Mouse (Mus musculus): ENCODE measurements around the gene Nacc2.

GRCm38 (mm10) chr2:26117580-26117979, 5.4 kb downstream of the Nacc2 start:
- TF ChIP-seq CTCF (IDR thresholded peaks at IDR 0.05; ENCODE audit: low read depth, low read length): no peak
- no peak for TF ChIP-seq POLR2A (IDR thresholded peaks at IDR 0.05; ENCODE audit: extremely low read depth, insufficient read depth, low read length)
